Mouse (Mus musculus) mesoderm, embryonic 11.5 days (tissue): ENCODE results near the gene Zfp607b.
A peak's percentile ranks its signal among the peaks of the same experiment; 100 is the strongest.

Experiments
- DNase-seq: peaks from one replicate; pipeline ENCODE4 v3.0.0-alpha.2; 2012; ENCODE audit warnings: low read depth, low spot score

The Zfp607b gene

GRCm38 (mm10) chr7:27685220-27685619 is 3.9 kb upstream of the Zfp607b start:
- DNase-seq: no peak

GRCm38 (mm10) chr7:27685681-27686080 is 3.5 kb upstream of the Zfp607b start:
- DNase-seq: peak; percentile 60

- DNase-seq: no peak
Observed at GRCm38 (mm10) chr7:27687043-27687442, 2.1 kb upstream of the Zfp607b start.

GRCm38 (mm10) chr7:27687836-27688235 is 1.3 kb upstream of the Zfp607b start:
- DNase-seq: no peak

- DNase-seq: no peak
Observed at GRCm38 (mm10) chr7:27688246-27688788, 823 bp upstream of the Zfp607b start.

- DNase-seq: peak; percentile 51
Observed at GRCm38 (mm10) chr7:27691076-27691475, 1.9 kb downstream of the Zfp607b start.

- DNase-seq: no peak
Observed at GRCm38 (mm10) chr7:27696711-27697110, 7.6 kb downstream of the Zfp607b start.

- DNase-seq: no peak
Observed at GRCm38 (mm10) chr7:27710402-27710801, 21.3 kb downstream of the Zfp607b start.

- no peak for DNase-seq
Observed at GRCm38 (mm10) chr7:27721951-27722350, 32.8 kb downstream of the Zfp607b start.

GRCm38 (mm10) chr7:27725566-27726538 is 36.7 kb downstream of the Zfp607b start:
- peak; percentile 72 for DNase-seq

- no peak for DNase-seq
Observed at GRCm38 (mm10) chr7:27727471-27727870, 38.3 kb downstream of the Zfp607b start.

- DNase-seq: peak; percentile 92
Observed at GRCm38 (mm10) chr7:27731281-27731883, 42.2 kb downstream of the Zfp607b start, which contains the start of gene Zfp60. TSS of gene Zfp60 (plus strand) at chr7:27731389.

- DNase-seq: peak; percentile 38
Observed at GRCm38 (mm10) chr7:27731946-27732345, 42.8 kb downstream of the Zfp607b start.

- DNase-seq: no peak
Observed at GRCm38 (mm10) chr7:27732508-27732907, 43.4 kb downstream of the Zfp607b start.

GRCm38 (mm10) chr7:27735457-27735856 is 46.3 kb downstream of the Zfp607b start:
- no peak for DNase-seq
